Mouse (Mus musculus) stomach, postnatal 0 days (tissue): ENCODE data around the gene Ms4a10.

Experiments
- CTCF ChIP-seq: IDR thresholded peaks from 2 replicates; pipeline ENCODE4 v1.5.1; 2016; ENCODE audit warnings: antibody characterized with exemption, low read depth, mild to moderate bottlenecking, moderate library complexity
- EP300 ChIP-seq: optimal IDR thresholded peaks from 2 replicates; pipeline ENCODE3; 2016; ENCODE audit warnings: antibody characterized with exemption

DNA sequence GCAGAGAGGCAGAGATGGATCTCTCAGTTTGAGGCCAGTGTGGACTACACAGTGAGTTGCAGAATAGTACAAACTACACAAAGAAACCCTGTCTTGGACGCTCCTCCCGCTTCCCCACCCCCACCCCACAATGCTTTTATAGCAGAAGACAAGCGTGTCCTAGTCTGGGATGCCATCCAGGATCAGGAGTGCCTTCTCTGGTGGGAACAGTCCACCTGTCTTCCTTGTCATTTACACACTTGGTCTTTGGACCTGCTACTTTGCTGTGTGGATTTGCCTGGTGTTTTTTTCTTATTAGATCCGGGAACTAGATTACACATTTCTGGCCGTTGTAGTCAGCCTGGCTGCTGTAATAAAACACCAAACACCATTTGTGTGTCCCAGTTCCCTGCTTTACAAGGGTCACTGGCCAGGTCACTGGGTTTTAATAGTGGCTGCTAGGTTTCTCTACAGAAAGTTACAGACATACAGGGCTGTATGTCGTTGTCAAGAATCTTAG is 48.3 kb downstream of the Ms4a10 start:
- TF ChIP-seq CTCF (no peak), EP300 (no peak)
